Mouse (Mus musculus) heart, adult 2 months (tissue): ENCODE data around the gene Stpg4. TPM values are rescaled to one million over a fixed set of nuclear protein-coding genes. Genes with fewer than 3 reads are reported as not detected.

Experiments
- DNase-seq, 2 experiments: peaks; one replicate each; pipeline ENCODE4 v3.0.0; 2021
- H3K27ac ChIP-seq: fragments of 200-600 bp; 2 replicates; pipeline ENCODE4 v1.8.1; 2022
- H3K27me3 ChIP-seq: fragments of 200-500 bp; 2 replicates; pipeline ENCODE4 v1.6.1; 2012; ENCODE audit warnings: mild to moderate bottlenecking, low read length, inconsistent platforms, mixed read lengths; ENCODE audit not compliant: control insufficient read depth, insufficient read depth
- H3K36me3 ChIP-seq: fragments of 200-500 bp; 2 replicates; pipeline ENCODE4 v1.6.1; 2012; ENCODE audit warnings: low read length, inconsistent platforms; ENCODE audit not compliant: control insufficient read depth, insufficient read depth
- H3K4me1 ChIP-seq: fragments of 200-500 bp; 2 replicates; pipeline ENCODE4 v1.6.1; 2011; ENCODE audit warnings: low read length; ENCODE audit not compliant: control insufficient read depth, insufficient read depth
- H3K4me3 ChIP-seq: fragments of 200-600 bp; 2 replicates; pipeline ENCODE4 v1.8.1; 2022
- H3K79me2 ChIP-seq: fragments of 200-500 bp; replicated peaks from 2 replicates; pipeline ENCODE4 v1.6.1; 2012; ENCODE audit warnings: mild to moderate bottlenecking, inconsistent platforms, low read length, moderate library complexity, mixed read lengths; ENCODE audit not compliant: control insufficient read depth, insufficient read depth
- H3K9ac ChIP-seq: fragments of 200-500 bp; 2 replicates; pipeline ENCODE4 v1.6.1; 2012; ENCODE audit warnings: low read depth, mild to moderate bottlenecking, control low read depth, inconsistent platforms, low read length, mixed read lengths
- CTCF ChIP-seq: fragments of 200-600 bp; IDR thresholded peaks from 2 replicates; pipeline ENCODE4 v1.8.1; 2022; ENCODE audit warnings: antibody characterized with exemption, mild to moderate bottlenecking, moderate library complexity
- EP300 ChIP-seq: fragments of 200-500 bp; IDR thresholded peaks from 2 replicates; pipeline ENCODE4 v1.6.1; 2011; ENCODE audit warnings: low read depth, low read length, control low read depth; ENCODE audit not compliant: insufficient read depth
- POLR2A ChIP-seq: fragments of 200-500 bp; IDR thresholded peaks from 2 replicates; pipeline ENCODE4 v1.6.1; 2011; ENCODE audit warnings: mild to moderate bottlenecking, low read depth, low read length, control low read depth; ENCODE audit not compliant: insufficient read depth
- WGBS: fragments of 180-500 bp; shearing (Covaris S2); methylation state at CpG from one replicate; pipeline ENCODE4 v1.1.7; 2018; 5-methylcytosine and 5-hydroxymethylcytosine counted together
- intact Hi-C: fragments of 180-260 bp; cut with DNase I; formaldehyde crosslinking; loops from one replicate; pipeline ENCODE4 v1.15.1; 2025
- polyA plus RNA-seq: library from polyadenylated mRNA; depleted of rRNA; stranded (reverse); fragments of >200 nt; gene quantifications from 2 replicates; pipeline ENCODE4 v1.2.3, GENCODE M21; 2012; rRNA removed
- total RNA-seq, 2 experiments: library from RNA; stranded (reverse); gene quantifications; 2 replicates each; pipeline ENCODE4 v1.2.3; 2021

Gene Stpg4
- total and polyA plus RNA-seq, 3 experiments = 0.27 TPM; not detected in 2

DNA sequence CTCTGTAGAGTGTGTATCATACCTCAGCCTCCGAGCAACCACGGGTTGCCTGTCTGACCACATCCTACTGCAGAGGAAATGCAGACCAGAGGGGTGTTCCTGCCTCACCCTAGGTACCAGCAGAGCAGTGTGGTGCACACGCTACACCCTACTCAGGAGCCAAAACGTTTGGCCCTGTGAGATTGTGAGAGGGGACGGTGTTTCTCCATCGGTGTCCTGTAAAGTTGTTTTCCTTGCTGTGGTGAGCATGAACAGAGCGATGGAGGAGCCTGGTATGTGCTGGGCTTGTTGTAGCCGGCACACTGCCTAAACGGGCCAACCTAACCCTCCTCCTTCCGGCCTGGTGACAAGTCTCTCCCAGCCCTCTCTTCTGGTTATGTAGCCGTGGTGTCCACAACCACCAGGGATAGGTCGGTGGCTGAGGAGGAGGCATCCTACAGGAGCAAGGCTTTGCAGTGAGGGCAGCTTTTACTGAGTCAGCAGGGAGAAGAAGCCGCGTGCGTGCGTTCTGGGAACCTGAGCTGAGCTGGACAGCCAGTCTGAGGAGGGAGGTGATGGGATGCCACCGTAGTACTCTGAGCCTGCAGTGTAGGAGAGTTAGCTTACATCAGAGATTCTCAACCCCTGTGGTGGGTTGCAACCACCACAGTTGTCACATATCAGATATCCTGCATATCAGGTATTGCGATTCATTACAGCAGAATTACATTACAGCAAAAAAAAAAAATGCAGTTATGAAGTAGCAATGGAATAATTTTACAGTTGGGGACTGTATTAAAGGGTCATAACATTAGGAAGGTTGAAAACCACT lies 82.9 kb downstream of the Stpg4 start:
- no peaks in the 10 kb centered on the region; the same call in 1 of the 2 replicates for H3K4me1 ChIP-seq
- 72% methylated on average over 18 of the region's 18 CpGs for WGBS
- no peak overlapping the region for H3K9ac ChIP-seq
- no peak overlapping the region for H3K27ac ChIP-seq
- no peak overlapping the region for H3K4me3 ChIP-seq
- intact Hi-C loops = no loop called here
- TF ChIP-seq EP300 (no peak), CTCF (no peak), POLR2A (no peak)
- no peaks in the 10 kb centered on the region for H3K27me3 ChIP-seq
- DNase-seq = no peak
- H3K79me2 ChIP-seq = no peaks in the 10 kb centered on the region
- H3K36me3 ChIP-seq = no peaks in the 10 kb centered on the region

DNA sequence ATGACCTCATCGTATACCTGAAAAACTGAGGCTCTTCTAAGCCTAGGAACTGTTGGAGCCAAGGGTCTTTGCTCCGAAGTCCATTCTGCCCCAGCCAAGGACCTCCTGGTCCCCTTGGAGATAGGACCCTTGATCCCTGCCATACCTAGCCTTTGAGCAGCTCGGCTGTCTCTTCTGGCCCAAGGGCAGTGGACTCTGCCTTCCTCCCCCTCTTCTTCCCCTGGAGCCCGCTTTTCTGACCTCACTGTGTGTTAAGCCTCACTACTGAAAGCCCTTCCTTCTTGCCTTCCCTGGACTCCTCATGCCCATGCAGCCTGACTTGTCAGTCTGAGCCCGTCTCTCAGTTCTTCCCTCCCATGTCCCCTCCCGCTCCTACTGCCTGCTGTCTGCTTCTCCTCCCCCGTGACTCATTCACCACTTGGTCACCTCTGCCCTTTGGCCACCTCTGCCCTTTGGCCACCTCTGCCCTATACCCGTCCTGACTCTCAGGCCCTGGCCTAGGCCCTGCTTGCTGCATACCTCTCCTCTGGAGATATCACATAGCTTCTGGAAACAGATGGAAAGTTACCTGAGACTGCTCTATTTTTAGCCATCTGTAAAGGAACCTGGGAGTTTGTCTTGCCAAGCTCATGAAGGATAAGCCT lies 84.4 kb downstream of the Stpg4 start:
- 82% methylated on average over 8 of the region's 8 CpGs for WGBS

More for the DNA sequence above, 84.4 kb downstream of the Stpg4 start:
- intact Hi-C loops = no loop called here
- H3K4me3 ChIP-seq = no peak overlapping the region
- H3K36me3 ChIP-seq = no peaks in the 10 kb centered on the region
- no peak for TF ChIP-seq EP300
- DNase-seq = no peak
- H3K9ac ChIP-seq = no peak overlapping the region
- H3K27ac ChIP-seq = no peak overlapping the region
- H3K4me1 ChIP-seq = no peaks in the 10 kb centered on the region; the same call in 1 of the 2 replicates
- H3K79me2 ChIP-seq = no peaks in the 10 kb centered on the region
- H3K27me3 ChIP-seq = no peaks in the 10 kb centered on the region

Other genes with a start within 250 kb of the Stpg4 start
- gene Mcfd2, start 161.8 kb downstream of the Stpg4 start, total RNA-seq = 10 to 100 TPM; 48.3 to 59.4 TPM
- gene Mcfd2, start 161.8 kb downstream of the Stpg4 start, polyA plus RNA-seq = 60.3 and 79.7 TPM in 2 replicates
- gene Ttc7, start 144.9 kb downstream of the Stpg4 start, total RNA-seq = 10 to 100 TPM; 20.9 to 23.2 TPM
- gene Ttc7, start 144.9 kb downstream of the Stpg4 start, polyA plus RNA-seq = 21.3 and 28.8 TPM in 2 replicates
- 100 to 1,000 TPM; 132 to 145 TPM for gene Calm2, start 19.2 kb upstream of the Stpg4 start, total RNA-seq
- 36.7 and 86.5 TPM in 2 replicates for gene Calm2, start 19.2 kb upstream of the Stpg4 start, polyA plus RNA-seq
- not detected for gene Epcam, start 208.2 kb upstream of the Stpg4 start, total RNA-seq
- 0.86 TPM in 1 of 2 replicates, not detected in the other for gene Epcam, start 208.2 kb upstream of the Stpg4 start, polyA plus RNA-seq
- 10 to 100 TPM; 12.7 to 13.7 TPM for gene Msh2, start 244.6 kb upstream of the Stpg4 start, total RNA-seq
- gene Msh2, start 244.6 kb upstream of the Stpg4 start, polyA plus RNA-seq = 4.9 and 9.3 TPM in 2 replicates